ENCODE assay signal across 13 mouse cellular contexts in the genomic region with DNA sequence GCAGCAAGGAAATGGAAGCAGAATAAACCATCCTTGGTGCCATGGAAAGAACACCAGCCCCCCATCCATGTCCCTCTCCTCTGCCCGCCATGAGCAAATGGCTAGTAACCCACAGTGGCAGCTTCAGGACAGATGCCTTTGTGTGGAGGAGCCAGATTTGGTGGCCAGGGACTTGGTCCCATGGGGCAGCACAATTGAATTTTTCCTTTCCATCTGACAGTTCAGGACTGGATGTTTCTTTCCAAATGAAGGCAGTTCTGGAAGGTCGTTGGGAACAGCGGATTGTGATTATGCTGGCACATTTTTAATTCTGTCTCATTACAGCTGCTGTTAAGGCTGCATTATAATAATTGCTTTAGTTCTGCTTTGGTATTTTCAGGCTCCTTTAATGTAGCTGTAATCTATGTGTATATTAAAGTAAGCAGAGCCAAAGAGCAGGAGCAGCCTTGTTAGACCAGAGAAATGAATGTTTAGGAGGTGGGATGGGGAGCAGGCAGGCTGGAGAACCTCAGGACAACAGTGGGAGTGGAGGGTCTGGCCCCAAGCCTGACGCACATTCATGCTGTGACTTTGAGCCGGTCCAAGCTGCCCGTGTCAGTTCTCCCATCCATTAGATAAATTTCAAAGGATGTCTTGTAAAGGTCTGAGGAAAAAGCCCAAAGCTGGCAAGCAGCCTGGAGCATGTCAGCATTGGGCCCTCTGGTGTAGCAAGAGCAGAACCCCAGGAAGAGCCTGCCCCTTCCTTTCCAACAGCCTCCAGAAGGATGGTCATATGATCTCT. TPM values are rescaled to one million over a fixed set of nuclear protein-coding genes. Genes with fewer than 3 reads are reported as not detected.
A peak's percentile ranks its signal among the peaks of the same experiment; 100 is the strongest.
DNase-seq lines count a peak whose midpoint lies in the region; ATAC-seq and TF ChIP-seq lines count a peak whose summit lies in the region.
"Had no signal": no experiment of that assay in that cellular context is flagged by ENCODE, and none has a peak within 500 bp of the region (broad histone marks: within the 10 kb centered on the region; RNA-seq: fewer than 3 reads in every experiment).

No protein-coding gene starts in this region.

- H3K4me1 ChIP-seq in kidney, postnatal 0 days (replicated peaks; ENCODE audit: insufficient read depth, low read length), result no peaks in the 10 kb centered on the region
- no peaks in the 10 kb centered on the region for H3K4me1 ChIP-seq in kidney, embryonic 15.5 days
- no peaks in the 10 kb centered on the region for H3K4me1 ChIP-seq in heart, embryonic 10.5 days

- no peaks in the 10 kb centered on the region for H3K27me3 ChIP-seq in kidney, postnatal 0 days (ENCODE audit: insufficient read depth, low read length)
- H3K27me3 ChIP-seq in kidney, embryonic 15.5 days, result no peaks in the 10 kb centered on the region
- no peaks in the 10 kb centered on the region; the same call in 1 of the 2 replicates for H3K27me3 ChIP-seq in heart, embryonic 10.5 days (ENCODE audit: insufficient read depth, poor library complexity, severe bottlenecking)

- ATAC-seq in kidney, postnatal 0 days (replicated peaks; ENCODE audit: low FRiP score, low read depth), result no peak
- no peak for ATAC-seq in kidney, embryonic 15.5 days (replicated peaks; ENCODE audit: low FRiP score)
- ATAC-seq: Patski had no signal

- intact Hi-C loops in gastrocnemius, postnatal 14 days (cut with DNase I; ENCODE audit: low total_unique reads), result no loop called here

- H3K36me3 ChIP-seq in kidney, postnatal 0 days (ENCODE audit: insufficient read depth, low read length), result no peaks in the 10 kb centered on the region
- H3K36me3 ChIP-seq in kidney, embryonic 15.5 days, result no peaks in the 10 kb centered on the region
- H3K36me3 ChIP-seq in heart, embryonic 10.5 days, result no peaks in the 10 kb centered on the region

- 80% methylated on average over 6 of the region's 6 CpGs for WGBS in kidney, postnatal 0 days
- 75% methylated on average over 6 of the region's 6 CpGs for WGBS in kidney, embryonic 15.5 days
- 83% methylated on average over 6 of the region's 6 CpGs for WGBS in heart, embryonic 10.5 days

- H3K4me2 ChIP-seq in kidney, postnatal 0 days (ENCODE audit: low read length), result no peak overlapping the region
- H3K4me2 ChIP-seq in kidney, embryonic 15.5 days, result no peak overlapping the region

- H3K9ac ChIP-seq in kidney, postnatal 0 days (ENCODE audit: low read depth, low read length), result no peak overlapping the region
- no peak overlapping the region for H3K9ac ChIP-seq in kidney, embryonic 15.5 days

- H3K9me3 ChIP-seq in kidney, postnatal 0 days (replicated peaks; ENCODE audit: low read length), result no peaks in the 10 kb centered on the region
- no peaks in the 10 kb centered on the region for H3K9me3 ChIP-seq in kidney, embryonic 15.5 days (replicated peaks)
- H3K9me3 ChIP-seq in heart, embryonic 10.5 days, result no peaks in the 10 kb centered on the region

- TF ChIP-seq CTCF in kidney, postnatal 0 days (IDR thresholded peaks at IDR 0.05; ENCODE audit: low read depth), result no peak

- DNase-seq in cerebellum, adult 9-11 months, result peak; percentile 5
- no peak for DNase-seq in cerebellum, adult 11 months
- peak; percentile 4 for DNase-seq in kidney, postnatal 0 days (ENCODE audit: low spot score)
- DNase-seq in MN1 (ENCODE audit: low spot score), result peak; percentile 54
- peak; percentile 57 for DNase-seq in heart, embryonic 10.5 days (ENCODE audit: low spot score)
- DNase-seq in gastrocnemius, postnatal 14 days, result no peak
- DNase-seq in right cerebral cortex, adult 2 months (ENCODE audit: low spot score in 2 of 2), result no peak
- DNase-seq: B cell, adult 2 months had no signal

- H3K27ac ChIP-seq in kidney, postnatal 0 days, result no peak overlapping the region
- no peak overlapping the region for H3K27ac ChIP-seq in kidney, embryonic 15.5 days
- H3K27ac ChIP-seq in heart, embryonic 10.5 days, result no peak overlapping the region

- no peak overlapping the region for H3K4me3 ChIP-seq in kidney, postnatal 0 days (replicated peaks; ENCODE audit: low read depth, low read length)
- no peak overlapping the region for H3K4me3 ChIP-seq in kidney, embryonic 15.5 days (replicated peaks)
- H3K4me3 ChIP-seq in heart, embryonic 10.5 days, result no peak overlapping the region

RNA-seq across cellular contexts. Expression of gene 1700012A03Rik, which starts 2.3 kb away (rescaled TPM):
- not detected in 2 replicates for polyA plus RNA-seq in kidney, postnatal 0 days (2015; fragmentation: Nextera tagmentation; extraction: Ambion mirVana)
- polyA plus RNA-seq in kidney, embryonic 15.5 days (2015; fragmentation: Nextera tagmentation; extraction: Ambion mirVana), result not detected in 2 replicates
- polyA plus RNA-seq in heart, embryonic 10.5 days (2016; fragmentation: Nextera tagmentation; extraction: Ambion mirVana), result not detected in 2 replicates
- not detected for total RNA-seq in gastrocnemius, postnatal 14 days (2021)
- total RNA-seq: left cerebral cortex, postnatal 14 days; megakaryocyte-erythroid progenitor cell, adult 5-6 weeks had no signal
- polyA plus RNA-seq: heart, embryonic 16.5 days; Patski had no signal

Comparison
In these comparisons a context has a peak if more than half of its experiments do, and no peak if none do; other contexts are left out.
1. DNase-seq: peak in cerebellum, adult 9-11 months (single experiment), kidney, postnatal 0 days (single experiment), MN1 (single experiment) and heart, embryonic 10.5 days (single experiment); none in cerebellum, adult 11 months (single experiment), gastrocnemius, postnatal 14 days (single experiment) and right cerebral cortex, adult 2 months (0 of 2).